Mouse (Mus musculus): ENCODE data around the gene Psmb3.
"Not testable (repeated sequence)": the region's sequence is repeated elsewhere in the genome, so short reads cannot be mapped to it uniquely, and the experiment has no call there.

The Psmb3 gene

DNA sequence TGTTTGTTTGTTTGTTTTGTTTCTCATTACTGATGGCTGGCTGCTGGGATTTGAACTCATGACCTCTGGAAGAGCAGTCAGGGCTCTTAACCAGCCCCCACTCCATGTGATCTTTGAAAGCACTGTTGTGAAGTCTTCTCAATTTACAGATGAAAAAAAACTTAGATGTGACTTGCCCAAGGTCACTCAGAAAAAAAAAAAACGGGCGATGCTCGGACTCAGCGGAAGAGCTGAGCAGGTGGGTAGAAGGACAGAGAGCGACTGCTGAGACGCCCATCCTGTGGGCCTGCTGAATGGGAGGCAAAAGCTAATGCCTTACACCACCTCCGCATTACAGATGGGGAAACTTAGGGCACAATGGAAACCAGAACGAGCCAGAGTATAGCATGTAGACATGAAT lies 6.5 kb upstream of the Psmb3 start:
- no peak for DNase-seq

GRCm38 (mm10) chr11:97697199-97697890 lies 5.9 kb upstream of the Psmb3 start:
- no peak for DNase-seq

DNA sequence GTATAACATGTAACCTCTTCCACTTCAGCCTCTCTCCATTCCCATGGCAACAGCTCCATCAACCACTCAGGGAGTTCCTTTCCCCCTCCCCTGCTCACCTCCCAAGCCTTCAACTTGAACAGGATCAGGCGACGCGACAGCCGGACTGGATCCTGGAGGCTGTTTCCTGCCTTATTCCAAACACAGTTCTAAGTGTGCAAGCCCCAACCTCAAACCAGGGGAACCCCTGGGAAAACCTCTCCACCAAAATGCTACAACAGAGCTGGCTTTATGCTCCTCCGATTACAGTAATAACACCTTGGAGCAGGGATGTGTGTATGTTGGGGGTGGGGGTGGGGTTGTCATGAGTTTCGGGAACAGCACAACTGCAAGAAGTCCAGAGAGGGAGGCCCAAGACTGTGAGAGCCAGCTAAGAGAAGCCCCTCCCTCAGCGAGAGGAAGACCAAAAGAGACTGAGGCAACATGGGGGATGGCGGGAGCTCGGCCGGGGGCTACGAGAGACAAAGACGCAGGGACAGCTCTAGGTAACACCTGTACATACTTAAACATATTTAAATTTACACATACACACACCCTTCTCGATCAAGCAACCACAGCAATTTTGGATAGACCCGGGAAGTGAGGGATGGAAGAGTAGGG lies 5.2 kb upstream of the Psmb3 start:
- no peak for DNase-seq

GRCm38 (mm10) chr11:97698741-97699611 lies 4.2 kb upstream of the Psmb3 start:
- peak in 1 of 2 experiments; percentile 21 for DNase-seq

- no peak for DNase-seq
Observed at GRCm38 (mm10) chr11:97699626-97700002, 3.6 kb upstream of the Psmb3 start.

DNA sequence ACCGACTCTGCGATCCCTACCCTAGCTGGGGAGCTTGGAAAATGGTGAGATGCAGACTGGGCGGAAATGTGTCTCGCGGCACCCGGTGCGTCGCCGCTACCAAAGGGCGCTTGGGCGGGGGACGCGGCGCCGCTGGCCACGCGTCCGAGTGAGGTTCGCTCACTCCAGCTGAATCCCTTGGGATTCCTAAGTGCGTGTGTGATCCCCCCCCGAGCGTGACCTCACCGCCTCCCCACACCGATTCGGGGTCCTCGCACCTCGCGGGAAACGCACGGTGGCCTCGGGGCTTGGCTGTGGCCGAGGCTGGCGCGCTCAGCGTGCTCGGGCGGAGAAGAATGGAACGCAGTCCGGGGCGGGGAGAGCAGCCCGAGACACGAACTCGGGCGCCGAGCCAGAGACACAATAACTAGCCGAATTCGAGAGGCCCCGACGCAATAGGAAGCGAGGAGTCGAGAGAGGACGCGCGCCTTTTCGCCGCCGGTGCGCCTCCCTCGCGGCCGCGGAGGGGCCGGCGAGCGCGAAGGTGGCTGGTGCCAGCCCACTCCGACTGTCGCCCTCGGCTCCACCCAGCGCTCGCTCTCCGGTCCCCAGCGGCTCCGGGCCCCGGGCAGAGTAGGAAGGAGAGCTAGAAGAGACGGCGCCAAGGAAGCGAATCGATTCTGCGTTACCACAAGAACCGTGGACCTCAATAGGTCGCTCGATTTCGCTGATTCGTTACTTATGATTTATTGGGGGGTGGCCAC lies 3.0 kb upstream of the Psmb3 start, which contains the start of gene Pcgf2:
Gene Pcgf2 (minus strand): TSS at position 495 of the 743 bp plus-strand sequence.
- peak in 1 of 2 experiments; percentile 33 for DNase-seq

GRCm38 (mm10) chr11:97700746-97701580 lies 2.2 kb upstream of the Psmb3 start:
- DNase-seq, result no peak

GRCm38 (mm10) chr11:97701581-97702392 lies 1.4 kb upstream of the Psmb3 start:
- no peak for DNase-seq

- DNase-seq, result peak; percentile 67 to 76
Observed at GRCm38 (mm10) chr11:97702393-97702745, 830 bp upstream of the Psmb3 start.

DNA sequence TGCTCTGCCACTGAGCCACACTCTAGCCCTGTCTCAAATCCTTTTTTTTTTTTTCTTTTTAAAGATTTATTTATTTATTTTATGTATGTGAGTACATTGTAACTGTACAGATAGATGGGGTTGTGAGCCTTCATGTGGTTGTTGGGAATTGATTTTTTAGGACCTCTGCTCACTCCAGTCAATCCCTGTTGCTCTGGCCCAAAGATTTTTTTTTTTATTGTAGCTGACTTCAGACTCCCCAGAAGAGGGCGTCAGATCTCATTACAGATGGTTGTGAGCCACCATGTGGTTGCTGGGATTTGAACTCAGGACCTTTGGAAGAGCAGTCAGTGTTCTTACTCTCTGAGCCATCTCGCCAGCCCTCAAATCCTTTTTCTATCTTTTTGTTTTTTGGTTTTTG lies 6.9 kb downstream of the Psmb3 start:
- DNase-seq, result not testable (repeated sequence)

GRCm38 (mm10) chr11:97711200-97711900 lies 8.2 kb downstream of the Psmb3 start:
- no peak for DNase-seq

DNA sequence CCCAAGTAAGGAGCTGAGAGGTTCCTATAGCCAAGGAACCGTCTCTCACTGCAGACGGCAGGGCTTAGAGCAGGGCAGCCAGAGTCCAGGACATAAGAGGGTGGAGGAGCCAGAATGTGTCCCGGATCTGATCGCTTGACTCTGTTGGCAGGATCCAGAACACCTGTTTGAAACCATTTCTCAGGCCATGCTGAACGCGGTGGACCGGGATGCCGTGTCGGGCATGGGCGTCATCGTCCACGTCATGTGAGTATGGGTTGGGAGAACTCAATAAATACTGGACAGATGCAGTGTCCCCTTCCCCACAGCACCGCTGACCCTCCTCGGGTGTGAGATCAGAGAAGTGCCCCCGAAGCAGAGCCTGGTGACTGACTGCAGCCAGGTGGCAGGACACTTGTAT lies 9.1 kb downstream of the Psmb3 start:
- DNase-seq, result no peak

DNA sequence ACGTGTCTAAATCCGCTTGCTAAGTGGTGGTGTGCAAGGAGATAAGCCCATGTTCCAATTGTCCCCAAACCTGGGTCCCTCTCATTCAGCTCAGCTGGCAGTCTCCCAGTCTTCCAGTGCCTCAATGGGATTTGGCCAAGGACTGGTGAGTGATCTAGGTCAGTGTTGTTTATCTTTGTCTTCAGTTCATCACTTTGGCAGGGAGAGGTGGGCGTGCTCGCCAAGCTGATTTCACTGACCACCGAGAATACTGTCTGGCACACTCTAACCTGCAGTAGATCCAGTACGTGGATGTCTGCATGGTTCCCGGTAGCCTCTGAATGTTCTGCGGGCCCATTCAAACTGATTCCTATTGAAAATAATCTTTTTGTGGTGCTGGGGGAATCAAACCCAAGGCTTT lies 10.7 kb downstream of the Psmb3 start:
- no peak for DNase-seq

DNA sequence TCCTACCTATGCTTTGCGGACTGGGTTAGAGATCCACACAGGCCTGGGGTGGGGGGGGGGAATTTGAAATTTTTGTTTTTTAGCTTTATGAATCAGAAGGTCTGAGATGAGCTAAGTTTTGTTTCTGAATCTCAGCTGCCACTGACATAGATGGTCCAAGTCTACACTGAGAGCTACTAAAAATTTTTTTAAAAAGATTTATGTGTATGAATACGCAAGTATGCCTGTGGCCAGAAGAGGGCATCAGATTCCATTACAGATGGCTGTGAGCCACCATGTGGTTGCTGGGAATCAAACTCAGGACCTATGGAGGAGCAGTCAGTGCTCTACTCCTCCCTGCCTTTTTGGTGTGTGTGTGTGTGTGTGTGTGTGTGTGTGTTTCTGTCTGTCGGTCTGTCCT lies 11.2 kb downstream of the Psmb3 start:
- no peak for DNase-seq

DNA sequence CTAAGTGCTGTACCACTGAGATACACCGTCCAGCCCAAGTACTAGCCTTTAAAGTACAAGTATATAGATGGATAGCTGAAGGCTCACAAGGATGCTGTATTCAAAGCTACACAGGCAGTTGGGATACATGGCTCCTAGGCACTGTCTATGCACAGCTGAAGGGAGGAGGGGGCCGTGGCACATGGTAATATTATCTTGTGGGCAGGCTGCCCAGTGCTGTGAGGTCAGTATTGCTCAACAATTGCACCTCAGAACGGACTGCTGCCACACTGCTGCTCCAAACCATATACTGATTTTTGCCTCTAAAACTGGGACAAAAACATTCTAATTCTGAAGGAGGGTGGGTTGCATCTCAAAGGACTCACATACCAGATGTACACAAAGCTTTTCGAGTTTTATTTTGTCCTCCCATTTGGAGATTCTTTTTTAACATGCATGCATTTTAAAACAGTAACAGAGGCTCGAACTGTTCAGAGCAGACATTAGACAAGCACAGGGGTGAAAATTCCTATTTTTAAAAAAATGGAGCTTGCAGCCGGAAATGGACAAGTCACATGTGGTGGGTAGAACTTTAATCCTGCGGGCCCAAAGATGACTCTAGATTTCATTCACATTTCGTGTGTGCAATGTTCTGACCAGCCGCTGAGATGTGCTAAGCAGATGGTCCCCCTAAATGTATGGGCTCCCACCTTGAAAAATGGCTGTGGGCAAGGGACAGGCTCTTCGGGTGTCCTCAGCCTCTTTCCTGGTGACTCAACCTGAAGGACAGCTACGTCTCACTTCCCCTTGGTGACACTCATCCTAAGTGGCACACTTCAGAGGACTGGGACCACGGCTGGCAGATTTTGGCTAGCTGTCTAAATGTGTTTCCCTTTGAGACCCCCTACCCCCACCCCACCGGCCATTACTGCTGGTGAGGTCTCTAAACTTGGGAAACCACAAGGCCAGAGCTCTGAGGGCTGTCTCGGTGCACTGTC lies 11.9 kb downstream of the Psmb3 start:
- DNase-seq, result no peak

DNA sequence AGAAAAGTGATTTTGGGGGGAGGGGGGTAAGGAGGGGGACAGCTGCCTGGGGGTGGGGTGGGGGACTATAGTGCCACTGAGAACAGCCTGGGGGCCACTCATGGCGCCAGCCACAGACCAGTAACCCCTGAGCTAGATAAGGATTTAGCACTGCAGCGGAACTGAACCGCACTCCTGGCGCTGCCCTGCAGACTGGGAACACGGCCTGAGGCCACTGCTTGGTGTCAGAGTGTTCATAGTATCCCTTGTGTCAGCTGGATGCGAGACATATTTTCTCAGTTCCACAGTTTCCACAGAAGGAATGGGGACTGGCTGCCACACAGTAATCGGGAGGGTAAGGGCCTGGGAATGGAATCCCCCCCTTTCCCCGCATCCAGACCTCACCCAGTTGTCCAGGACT lies 12.8 kb downstream of the Psmb3 start:
- DNase-seq, result no peak

- DNase-seq, result no peak
Observed at GRCm38 (mm10) chr11:97717369-97718280, 14.4 kb downstream of the Psmb3 start.

DNA sequence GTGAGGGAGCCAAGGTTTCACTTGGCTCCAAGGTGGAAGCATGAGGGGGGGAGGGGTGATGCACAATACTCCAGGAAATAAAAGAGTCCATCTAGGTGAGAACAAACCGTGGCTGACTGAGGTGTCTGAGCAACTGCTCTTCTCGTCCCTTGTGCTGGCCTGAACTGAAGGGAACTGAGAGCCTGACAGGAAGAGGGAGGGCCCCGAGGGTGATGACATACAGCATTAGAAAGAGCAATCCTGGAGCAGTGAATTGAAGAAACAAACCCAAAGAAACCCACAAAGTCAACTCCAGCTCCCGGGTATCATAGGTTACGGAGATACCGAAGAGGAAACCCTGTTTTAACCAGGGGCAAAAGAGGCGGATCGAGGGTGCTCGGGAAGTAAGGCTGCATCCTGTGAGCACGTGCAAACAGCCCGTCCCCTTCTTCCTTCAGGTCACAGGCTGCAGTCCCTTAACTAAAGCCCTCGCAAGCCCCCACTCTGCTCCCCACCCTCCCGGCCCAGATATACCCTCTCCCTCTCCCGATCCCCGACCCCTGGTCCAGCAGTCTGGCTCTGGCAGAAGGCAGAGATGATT lies 15.2 kb downstream of the Psmb3 start:
- DNase-seq, result no peak

All from thymus, adult 18-20 months (tissue).